Mouse (Mus musculus): ENCODE data around the gene Fcer1g. TPM values are rescaled to one million over a fixed set of nuclear protein-coding genes. Genes with fewer than 3 reads are reported as not detected.
A peak's percentile ranks its signal among the peaks of the same experiment; 100 is the strongest.

Gene Fcer1g
- polyA plus RNA-seq (2014; fragmentation: Nextera tagmentation; extraction: Ambion mirVana): 18.4 and 18.6 TPM in 2 replicates

GRCm38 (mm10) chr1:171234126-171234525 is at the start of gene Fcer1g:
Gene Fcer1g, minus strand, starts transcription at chr1:171234365.
- WGBS: 93% methylated on average over 14 of the region's 14 CpGs
- H3K36me3 ChIP-seq (ENCODE audit: control insufficient read depth, insufficient read depth, low read length): peaks cover 16% of the 10 kb centered on the region; the same call in 1 of the 2 replicates

GRCm38 (mm10) chr1:171283188-171284160 is 49.3 kb upstream of the Fcer1g start:
- no peaks in the 10 kb centered on the region for H3K27me3 ChIP-seq (ENCODE audit: control insufficient read depth, insufficient read depth, low read length)
- no peak overlapping the region for H3K4me3 ChIP-seq (ENCODE audit: low read depth, low read length)
- no peaks in the 10 kb centered on the region for H3K9me3 ChIP-seq (ENCODE audit: control insufficient read depth, low read length)
- H3K4me2 ChIP-seq (ENCODE audit: low read depth, low read length, severe bottlenecking): no peak overlapping the region
- peaks cover 11% of the 10 kb centered on the region; the same call in 1 of the 2 replicates for H3K4me1 ChIP-seq (replicated peaks; ENCODE audit: control insufficient read depth, insufficient read depth, low read length)
- no peak for ATAC-seq (replicated peaks; ENCODE audit: low FRiP score)
- H3K9ac ChIP-seq (ENCODE audit: low read length): no peak overlapping the region
- DNase-seq (ENCODE audit: low spot score): peak; percentile 46
- 93% methylated on average over 18 of the region's 18 CpGs for WGBS
- peaks cover 3% of the 10 kb centered on the region; the same call in 1 of the 2 replicates for H3K36me3 ChIP-seq (ENCODE audit: control insufficient read depth, insufficient read depth, low read length)
- H3K27ac ChIP-seq (ENCODE audit: low read depth, low read length): no peak overlapping the region

More at GRCm38 (mm10) chr1:171234126-171234525, at the start of gene Fcer1g:
- H3K4me3 ChIP-seq (ENCODE audit: low read depth, low read length): no peak within 1 kb of the TSS
- no peak within 1 kb of the TSS for H3K27ac ChIP-seq (ENCODE audit: low read depth, low read length)
- H3K4me1 ChIP-seq (replicated peaks; ENCODE audit: control insufficient read depth, insufficient read depth, low read length): no peaks in the 10 kb centered on the region; the same call in 1 of the 2 replicates
- H3K27me3 ChIP-seq (ENCODE audit: control insufficient read depth, insufficient read depth, low read length): no peaks in the 10 kb centered on the region
- H3K9ac ChIP-seq (ENCODE audit: low read length): no peak within 1 kb of the TSS
- no peak for ATAC-seq (replicated peaks; ENCODE audit: low FRiP score)
- H3K9me3 ChIP-seq (ENCODE audit: control insufficient read depth, low read length): no peaks in the 10 kb centered on the region
- DNase-seq (ENCODE audit: low spot score): no peak
- no peak within 1 kb of the TSS for H3K4me2 ChIP-seq (ENCODE audit: low read depth, low read length, severe bottlenecking)

DNA sequence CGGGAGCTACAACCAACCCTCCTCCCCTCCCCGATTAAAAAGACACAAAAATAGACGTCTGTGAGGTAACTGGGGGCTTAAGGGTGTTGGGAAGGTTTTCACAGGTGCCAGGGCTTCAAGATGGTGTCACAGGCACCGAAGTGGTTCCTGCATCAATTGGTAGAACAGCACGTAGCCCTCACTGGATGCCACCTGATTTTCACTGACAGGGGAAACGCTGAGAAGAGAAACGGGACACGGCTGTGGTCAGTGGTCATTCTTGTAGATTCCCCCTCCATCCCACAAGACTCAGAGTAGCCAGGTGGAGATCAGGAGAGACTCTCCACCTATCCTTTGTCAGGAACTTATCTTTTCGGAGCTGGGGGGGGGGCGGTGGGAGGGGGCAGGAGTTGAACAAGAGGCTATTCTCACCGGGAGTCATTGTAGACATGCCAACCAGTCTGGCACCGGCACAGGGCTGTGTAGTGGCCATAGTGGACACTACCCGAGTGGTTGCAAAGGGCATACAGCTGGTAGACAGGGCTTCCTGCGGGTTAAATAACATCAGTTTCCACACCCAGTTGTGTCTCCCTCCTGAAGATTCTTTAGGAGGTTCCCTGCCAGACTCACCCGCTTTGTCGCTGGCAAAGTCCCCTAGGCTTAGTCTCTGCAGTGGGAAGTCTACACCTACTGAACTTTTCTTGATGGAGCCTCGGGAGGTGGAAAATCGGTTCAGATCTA is 48.1 kb upstream of the Fcer1g start:
- Histone ChIP-seq H3K4me3 (ENCODE audit: low read depth, low read length) (peak overlapping the region; percentile 65; the same call in 1 of the 2 replicates), H3K27ac (ENCODE audit: low read depth, low read length) (no peak overlapping the region), H3K36me3 (ENCODE audit: control insufficient read depth, insufficient read depth, low read length) (peaks cover 3% of the 10 kb centered on the region; the same call in 1 of the 2 replicates), H3K9ac (ENCODE audit: low read length) (no peak overlapping the region), H3K27me3 (ENCODE audit: control insufficient read depth, insufficient read depth, low read length) (no peaks in the 10 kb centered on the region), H3K4me2 (ENCODE audit: low read depth, low read length, severe bottlenecking) (no peak overlapping the region; the same call in 1 of the 2 replicates), H3K4me1 (replicated peaks; ENCODE audit: control insufficient read depth, insufficient read depth, low read length) (peaks cover 11% of the 10 kb centered on the region; the same call in 1 of the 2 replicates), H3K9me3 (ENCODE audit: control insufficient read depth, low read length) (no peaks in the 10 kb centered on the region)
- DNase-seq (ENCODE audit: low spot score): peak; percentile 52
- WGBS: 82% methylated on average over 18 of the region's 18 CpGs
- no peak for ATAC-seq (replicated peaks; ENCODE audit: low FRiP score)

- peak overlapping the region; percentile 65 for H3K4me3 ChIP-seq (ENCODE audit: low read depth, low read length)
- H3K27ac ChIP-seq (ENCODE audit: low read depth, low read length): peak overlapping the region; percentile 68
- peaks cover 11% of the 10 kb centered on the region; the same call in 1 of the 2 replicates for H3K4me1 ChIP-seq (replicated peaks; ENCODE audit: control insufficient read depth, insufficient read depth, low read length)
- under 1% methylated on average over 10 of the region's 10 CpGs for WGBS
- DNase-seq (ENCODE audit: low spot score) (peak; percentile 81), ATAC-seq (replicated peaks; ENCODE audit: low FRiP score) (peak; percentile 42)
- peaks cover 5% of the 10 kb centered on the region; the same call in 1 of the 2 replicates for H3K36me3 ChIP-seq (ENCODE audit: control insufficient read depth, insufficient read depth, low read length)
- H3K9me3 ChIP-seq (ENCODE audit: control insufficient read depth, low read length): no peaks in the 10 kb centered on the region
- H3K9ac ChIP-seq (ENCODE audit: low read length): peak overlapping the region; percentile 61
- H3K27me3 ChIP-seq (ENCODE audit: control insufficient read depth, insufficient read depth, low read length): no peaks in the 10 kb centered on the region
- peak overlapping the region; percentile 88 for H3K4me2 ChIP-seq (ENCODE audit: low read depth, low read length, severe bottlenecking)
Measured at GRCm38 (mm10) chr1:171281528-171281923, 47.4 kb upstream of the Fcer1g start.

DNA sequence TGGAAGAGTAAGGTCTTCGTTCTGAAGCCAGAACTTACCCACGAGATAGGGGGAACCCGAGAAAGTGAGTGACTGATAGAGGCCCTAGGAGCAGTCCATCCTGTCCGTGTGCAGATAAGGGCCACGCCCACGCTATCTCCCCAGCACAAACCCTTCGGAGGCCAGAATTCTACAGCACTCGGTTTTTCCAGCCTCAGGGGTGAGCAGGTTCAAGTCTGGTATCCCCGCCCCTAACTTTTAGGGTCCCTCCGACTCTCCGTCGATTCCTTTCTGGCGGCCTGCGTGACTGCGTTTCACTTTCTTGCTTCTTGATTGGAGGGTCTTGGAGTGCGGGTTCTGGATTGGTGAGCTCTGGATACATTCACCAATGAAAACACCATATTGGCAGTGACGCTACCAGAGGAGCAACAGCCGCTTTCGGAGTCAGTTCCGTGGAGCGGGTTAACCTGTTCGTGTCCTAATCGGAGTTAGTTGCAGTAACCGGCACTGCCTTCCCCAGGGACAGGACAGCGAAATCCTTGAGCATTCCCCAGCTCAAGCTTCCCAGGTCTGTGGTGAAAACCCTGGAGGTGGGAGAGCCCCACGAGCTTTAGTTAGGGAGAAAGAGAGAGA is 46.9 kb upstream of the Fcer1g start, which contains the start of gene Ppox:
Gene Ppox, minus strand, starts transcription at position 271 of the 612 bp plus-strand sequence.
- peak; percentile 99 for ATAC-seq (replicated peaks; ENCODE audit: low FRiP score)
- H3K27me3 ChIP-seq (ENCODE audit: control insufficient read depth, insufficient read depth, low read length): no peaks in the 10 kb centered on the region
- peak within 1 kb of the TSS; percentile 77 for H3K9ac ChIP-seq (ENCODE audit: low read length)
- H3K4me2 ChIP-seq (ENCODE audit: low read depth, low read length, severe bottlenecking): peak within 1 kb of the TSS; percentile 88
- peaks cover 7% of the 10 kb centered on the region; the same call in 1 of the 2 replicates for H3K36me3 ChIP-seq (ENCODE audit: control insufficient read depth, insufficient read depth, low read length)
- under 1% methylated on average over 26 of the region's 26 CpGs for WGBS
- DNase-seq (ENCODE audit: low spot score): peak; percentile 90
- H3K4me1 ChIP-seq (replicated peaks; ENCODE audit: control insufficient read depth, insufficient read depth, low read length): peaks cover 11% of the 10 kb centered on the region; the same call in 1 of the 2 replicates
- H3K9me3 ChIP-seq (ENCODE audit: control insufficient read depth, low read length): no peaks in the 10 kb centered on the region
- H3K27ac ChIP-seq (ENCODE audit: low read depth, low read length): peak within 1 kb of the TSS; percentile 68
- H3K4me3 ChIP-seq (ENCODE audit: low read depth, low read length): peak within 1 kb of the TSS; percentile 65

DNA sequence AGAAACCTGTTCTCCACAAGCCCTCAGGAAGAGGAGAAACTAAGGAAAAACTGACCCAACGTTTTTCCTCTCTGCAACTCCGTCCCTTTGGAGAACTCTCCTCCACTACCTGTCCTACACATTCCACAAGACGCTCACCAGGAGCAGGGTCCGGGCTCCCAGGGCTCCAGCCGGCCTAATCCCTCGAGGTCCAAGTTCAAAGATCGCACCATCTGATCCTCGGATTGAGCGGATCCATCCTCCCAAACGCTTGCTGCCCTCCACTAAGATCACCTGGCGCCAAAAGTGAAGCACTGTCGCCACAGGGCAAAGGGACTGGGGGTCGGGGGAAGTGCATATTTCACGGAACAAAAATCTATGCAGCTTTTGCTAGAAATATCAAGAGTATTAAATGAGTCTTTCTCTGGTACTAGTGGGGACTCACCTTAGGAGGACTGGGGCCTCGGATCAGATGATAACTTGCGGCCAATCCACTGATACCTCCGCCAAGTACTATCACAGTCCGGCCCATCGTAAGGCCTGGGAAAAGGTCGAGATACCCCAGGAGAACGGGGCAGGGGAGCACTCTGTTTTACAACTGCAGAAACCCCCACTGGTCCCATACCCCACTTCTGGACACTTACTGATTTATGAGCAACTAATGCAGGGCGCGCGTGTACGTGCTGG is 46.2 kb upstream of the Fcer1g start:
- H3K27me3 ChIP-seq (ENCODE audit: control insufficient read depth, insufficient read depth, low read length): no peaks in the 10 kb centered on the region
- H3K36me3 ChIP-seq (ENCODE audit: control insufficient read depth, insufficient read depth, low read length): peaks cover 10% of the 10 kb centered on the region; the same call in 1 of the 2 replicates
- H3K27ac ChIP-seq (ENCODE audit: low read depth, low read length): no peak overlapping the region
- H3K9ac ChIP-seq (ENCODE audit: low read length): peak overlapping the region; percentile 77
- H3K9me3 ChIP-seq (ENCODE audit: control insufficient read depth, low read length): no peaks in the 10 kb centered on the region
- 1% methylated on average over 25 of the region's 25 CpGs for WGBS
- H3K4me2 ChIP-seq (ENCODE audit: low read depth, low read length, severe bottlenecking): peak overlapping the region; percentile 88
- H3K4me3 ChIP-seq (ENCODE audit: low read depth, low read length): peak overlapping the region; percentile 65
- ATAC-seq (replicated peaks; ENCODE audit: low FRiP score) (peak; percentile 4; the same call in 1 of the 2 replicates), DNase-seq (ENCODE audit: low spot score) (peak; percentile 53)
- H3K4me1 ChIP-seq (replicated peaks; ENCODE audit: control insufficient read depth, insufficient read depth, low read length): peaks cover 11% of the 10 kb centered on the region; the same call in 1 of the 2 replicates

DNA sequence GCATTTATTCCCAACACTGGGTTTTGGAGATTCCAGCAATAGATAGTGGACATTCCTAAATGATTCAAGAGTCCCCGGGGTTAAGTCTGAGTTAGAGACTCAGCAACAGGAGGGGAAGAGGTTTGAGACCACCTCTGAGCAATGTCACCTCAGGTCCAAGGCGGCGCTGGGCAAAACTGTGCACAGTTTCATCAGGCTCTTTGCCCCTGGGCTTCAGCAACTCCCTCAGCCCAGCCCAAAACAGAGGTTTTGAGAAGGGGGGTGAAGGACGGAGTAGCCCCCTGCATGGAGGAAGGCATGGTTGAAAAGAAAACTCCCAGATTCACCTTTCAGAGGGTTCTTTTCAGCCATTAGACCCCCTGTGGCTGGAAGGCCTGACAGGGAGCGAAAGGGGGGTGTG is 45.6 kb upstream of the Fcer1g start:
- no peak for DNase-seq (ENCODE audit: low spot score)
- peak overlapping the region; percentile 88 for H3K4me2 ChIP-seq (ENCODE audit: low read depth, low read length, severe bottlenecking)
- 49% methylated on average over 5 of the region's 5 CpGs for WGBS
- peaks cover 11% of the 10 kb centered on the region; the same call in 1 of the 2 replicates for H3K4me1 ChIP-seq (replicated peaks; ENCODE audit: control insufficient read depth, insufficient read depth, low read length)
- H3K36me3 ChIP-seq (ENCODE audit: control insufficient read depth, insufficient read depth, low read length): peaks cover 10% of the 10 kb centered on the region; the same call in 1 of the 2 replicates
- H3K9me3 ChIP-seq (ENCODE audit: control insufficient read depth, low read length): no peaks in the 10 kb centered on the region
- no peak for ATAC-seq (replicated peaks; ENCODE audit: low FRiP score)
- H3K27me3 ChIP-seq (ENCODE audit: control insufficient read depth, insufficient read depth, low read length): no peaks in the 10 kb centered on the region
- no peak overlapping the region for H3K27ac ChIP-seq (ENCODE audit: low read depth, low read length)
- peak overlapping the region; percentile 65 for H3K4me3 ChIP-seq (ENCODE audit: low read depth, low read length)
- peak overlapping the region; percentile 77 for H3K9ac ChIP-seq (ENCODE audit: low read length)

Measured in forebrain, embryonic 11.5 days (tissue).